Mouse (Mus musculus) midbrain, embryonic 11.5 days (tissue): ENCODE results near the gene Sh2d3c. TPM values are rescaled to one million over a fixed set of nuclear protein-coding genes. Genes with fewer than 3 reads are reported as not detected.

Experiments used
- microRNA counts: library from miRNA; unstranded; fragments of <30 nt; microRNA quantifications from one replicate; lab custom pipeline; 2015
- microRNA-seq: library from miRNA; unstranded; fragments of <30 nt; microRNA quantifications from one replicate; pipeline ENCODE4, GENCODE M21; 2017
- polyA plus RNA-seq: library from polyadenylated mRNA; unstranded; fragments of >200 nt; fragmentation: Nextera tagmentation; extraction: Ambion mirVana; gene quantifications from 2 replicates; pipeline ENCODE4 v1.2.1, GENCODE M21; 2014

The Sh2d3c gene
- polyA plus RNA-seq, 1 experiment from 2014 or later, result 25.5 TPM

MicroRNAs within 50 kb of the gene (microRNA counts, 519-probe panel; counts per million panel counts)
- microRNA mmu-miR-2861 (lab: Ali Mortazavi, UCI), result not detected

Small RNA genes within 50 kb of the gene (microRNA-seq; reads per million reads assigned to microRNA genes)
- gene Gm47291 (not detected), gene Mir2861 (0.95 reads per million), gene Mir3960 (not detected), gene Mir8093 (not detected)

Other genes starting within 250 kb of the Sh2d3c start
- gene Fam102a, start 185.7 kb upstream of the Sh2d3c start, polyA plus RNA-seq, result 6.3 and 6.8 TPM in 2 replicates
- gene Dpm2, start 150.2 kb upstream of the Sh2d3c start, polyA plus RNA-seq, result 103 and 110 TPM in 2 replicates
- 2.0 and 2.1 TPM in 2 replicates for gene Pip5kl1, start 146.3 kb upstream of the Sh2d3c start, polyA plus RNA-seq
- 0.25 and 0.49 TPM in 2 replicates for gene 9430097D07Rik, start 145.4 kb upstream of the Sh2d3c start, polyA plus RNA-seq
- gene St6galnac4, start 134.0 kb upstream of the Sh2d3c start, polyA plus RNA-seq, result 13.2 and 13.6 TPM in 2 replicates
- 3.4 and 4.5 TPM in 2 replicates for gene St6galnac6, start 121.3 kb upstream of the Sh2d3c start, polyA plus RNA-seq
- gene Ak1, start 99.3 kb upstream of the Sh2d3c start, polyA plus RNA-seq, result 18.3 and 22.0 TPM in 2 replicates
- gene Eng, start 74.5 kb upstream of the Sh2d3c start, polyA plus RNA-seq, result 20.5 and 22.7 TPM in 2 replicates
- gene Fpgs, start 16.9 kb upstream of the Sh2d3c start, polyA plus RNA-seq, result 10.3 and 13.9 TPM in 2 replicates
- gene Cdk9, start 8.0 kb upstream of the Sh2d3c start, polyA plus RNA-seq, result 72.8 and 82.6 TPM in 2 replicates
- gene 6330409D20Rik, start 20.0 kb downstream of the Sh2d3c start, polyA plus RNA-seq, result 2.0 and 3.0 TPM in 2 replicates
- gene Tor2a, start 36.2 kb downstream of the Sh2d3c start, polyA plus RNA-seq, result 47.7 and 51.4 TPM in 2 replicates
- 0.26 and 0.30 TPM in 2 replicates for gene Ttc16, start 54.6 kb downstream of the Sh2d3c start, polyA plus RNA-seq
- 3.2 and 3.9 TPM in 2 replicates for gene Ptrh1, start 54.7 kb downstream of the Sh2d3c start, polyA plus RNA-seq
- 0.08 and 0.28 TPM in 2 replicates for gene Cfap157, start 63.4 kb downstream of the Sh2d3c start, polyA plus RNA-seq
- gene Stxbp1, start 126.2 kb downstream of the Sh2d3c start, polyA plus RNA-seq, result 51.4 and 53.8 TPM in 2 replicates
- 10.3 and 10.6 TPM in 2 replicates for gene Fam129b, start 155.1 kb downstream of the Sh2d3c start, polyA plus RNA-seq
- 129 and 155 TPM in 2 replicates for gene Rpl12, start 240.5 kb downstream of the Sh2d3c start, polyA plus RNA-seq
- 9.2 and 9.3 TPM in 2 replicates for gene Lrsam1, start 240.6 kb downstream of the Sh2d3c start, polyA plus RNA-seq